Mouse (Mus musculus) cerebellum, adult 18-20 months (tissue): ENCODE results near the gene Kif20b.

Experiments used
- DNase-seq, 2 experiments: peaks; one replicate each; pipeline ENCODE4 v3.0.0; 2021

The Kif20b gene

GRCm38 (mm10) chr19:34920531-34920930 is 1.6 kb upstream of the Kif20b start:
- DNase-seq: no peak

GRCm38 (mm10) chr19:34921253-34921651 is 909 bp upstream of the Kif20b start:
- DNase-seq: peak; percentile 2 to 11

GRCm38 (mm10) chr19:34922603-34922963 is 422 bp downstream of the Kif20b start:
- no peak for DNase-seq

- DNase-seq: no peak
These were observed 25.0 kb downstream of the Kif20b start for GRCm38 (mm10) chr19:34947206-34947605.

- DNase-seq: no peak
These were observed 31.8 kb downstream of the Kif20b start for GRCm38 (mm10) chr19:34953842-34954541.

- DNase-seq: no peak
These were observed 37.2 kb downstream of the Kif20b start for GRCm38 (mm10) chr19:34959369-34959768.

GRCm38 (mm10) chr19:34984742-34985141 is 62.6 kb downstream of the Kif20b start:
- peak; percentile 46 to 59 for DNase-seq

GRCm38 (mm10) chr19:34990443-34990842 is 68.3 kb downstream of the Kif20b start:
- no peak for DNase-seq

- peak; percentile 54 to 58 for DNase-seq
These were observed 70.9 kb downstream of the Kif20b start for GRCm38 (mm10) chr19:34992969-34993527.

GRCm38 (mm10) chr19:35015058-35015457 is 92.9 kb downstream of the Kif20b start:
- no peak for DNase-seq

GRCm38 (mm10) chr19:35017474-35018208 is 95.5 kb downstream of the Kif20b start:
- no peak for DNase-seq

- no peak for DNase-seq
These were observed 96.0 kb downstream of the Kif20b start for GRCm38 (mm10) chr19:35018209-35018581.
